Mouse (Mus musculus) c-Kit-negative CD71-positive TER-119-positive erythroid progenitor cells, embryonic 14.5 days (primary cell): ENCODE results near the gene Krtap5-4.
"Not testable (repeated sequence)": the region's sequence is repeated elsewhere in the genome, so short reads cannot be mapped to it uniquely, and the experiment has no call there.

Experiments used
- DNase-seq: peaks from one replicate; pipeline ENCODE4 v3.0.0-alpha.2; 2013; ENCODE audit warnings: low read depth, low spot score

Krtap5-4 gene

GRCm38 (mm10) chr7:142321637-142322306 is 18.4 kb downstream of the Krtap5-4 start:
- not testable (repeated sequence) for DNase-seq

DNA sequence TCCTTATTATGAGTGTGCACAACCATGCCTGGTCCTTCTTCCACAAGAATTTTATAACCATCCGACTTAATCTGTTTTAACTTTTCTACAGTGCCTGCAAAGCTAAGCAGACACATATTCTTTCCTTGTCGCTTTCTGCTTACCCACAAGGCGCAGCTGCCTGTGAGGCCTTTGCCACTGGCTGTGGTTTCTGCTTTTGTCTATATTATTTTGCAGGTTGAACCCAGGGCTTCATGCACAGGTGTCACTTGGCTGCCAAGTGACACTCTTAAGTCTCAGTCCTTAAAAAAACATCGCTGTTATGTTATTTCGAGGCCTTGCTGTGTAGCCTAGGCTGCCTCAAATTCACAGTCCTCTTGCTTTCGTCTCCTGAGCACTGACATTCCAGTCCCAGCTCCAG is 19.3 kb downstream of the Krtap5-4 start:
- no peak for DNase-seq

- DNase-seq: no peak
Observed at GRCm38 (mm10) chr7:142323396-142324117, 20.2 kb downstream of the Krtap5-4 start.

DNA sequence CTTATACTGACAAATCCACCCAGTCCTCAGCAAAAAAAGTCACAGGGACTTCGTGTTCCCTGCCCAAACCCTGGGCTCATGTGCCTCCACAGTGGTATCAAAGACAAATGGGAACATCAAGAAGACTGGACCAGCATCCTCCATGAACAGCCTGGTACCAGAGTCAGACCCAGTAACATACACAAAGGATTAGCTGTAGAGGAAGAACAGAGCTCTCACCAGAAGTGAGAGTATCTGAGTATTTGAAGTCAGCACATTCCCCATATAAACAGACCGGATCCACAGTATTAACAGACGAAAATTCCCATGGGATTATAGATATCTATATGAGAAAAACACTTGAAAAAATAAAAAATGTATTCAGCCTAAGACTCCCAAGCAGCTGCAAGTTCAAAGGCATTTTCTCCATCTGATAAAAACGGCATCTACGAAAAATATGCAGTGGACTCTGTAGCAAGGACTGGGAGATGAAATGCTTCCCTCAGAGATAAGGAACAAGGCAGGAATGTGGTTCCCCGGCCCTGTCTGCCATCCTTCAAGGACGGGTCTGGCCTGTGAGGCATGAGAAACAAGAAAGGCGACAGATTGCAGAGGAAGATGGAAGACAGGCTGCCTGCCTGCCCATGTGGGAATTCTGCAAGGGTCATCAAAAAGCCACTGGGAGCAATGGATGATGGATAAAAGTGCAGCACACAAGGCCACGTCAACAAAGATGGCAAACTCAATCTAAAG is 23.5 kb downstream of the Krtap5-4 start:
- no peak for DNase-seq

DNA sequence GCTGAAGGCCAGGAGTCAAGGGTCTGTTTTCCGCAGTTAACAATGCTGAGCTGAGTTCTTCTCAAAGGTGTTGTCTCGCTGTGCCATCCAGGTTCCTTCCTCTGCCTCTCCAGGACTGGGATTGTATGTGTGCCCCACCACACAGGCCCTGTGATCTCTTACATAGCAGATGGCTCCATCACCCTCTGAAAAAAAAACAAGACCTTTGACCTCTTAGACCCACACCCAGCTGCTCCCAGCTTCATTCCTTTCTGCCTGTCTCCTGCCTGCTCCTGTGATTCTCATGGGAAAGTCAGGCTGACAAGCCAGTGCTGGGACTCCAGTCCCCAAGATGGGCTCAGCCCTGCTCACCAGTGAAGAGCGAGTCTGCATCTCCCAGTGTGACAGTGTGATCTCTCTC is 25.2 kb downstream of the Krtap5-4 start:
- DNase-seq: no peak

GRCm38 (mm10) chr7:142330271-142330724 is 26.9 kb downstream of the Krtap5-4 start:
- DNase-seq: no peak

GRCm38 (mm10) chr7:142331281-142331680 is 27.9 kb downstream of the Krtap5-4 start:
- DNase-seq: no peak

- DNase-seq: not testable (repeated sequence)
Observed at GRCm38 (mm10) chr7:142332741-142333140, 29.4 kb downstream of the Krtap5-4 start.

DNA sequence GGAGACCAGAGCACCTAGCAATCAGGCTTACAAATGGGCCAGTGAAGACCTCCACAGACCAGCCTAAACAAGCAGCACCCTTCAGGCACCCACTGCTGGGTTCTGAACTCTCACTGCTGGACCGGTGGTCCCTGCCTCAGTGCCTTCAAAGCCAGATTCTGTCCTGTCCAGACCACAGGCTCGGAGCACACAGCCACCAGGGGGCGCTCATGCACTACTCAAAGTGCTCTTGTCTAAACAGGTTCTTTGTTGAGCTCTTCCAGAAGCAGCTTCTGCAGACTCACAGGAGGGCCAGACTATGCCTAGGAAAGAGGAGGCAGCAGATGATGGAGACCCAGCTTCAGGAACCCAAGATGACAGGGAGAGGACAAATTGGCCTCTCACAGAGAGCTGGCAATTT is 30.9 kb downstream of the Krtap5-4 start:
- peak; percentile 75 for DNase-seq

DNA sequence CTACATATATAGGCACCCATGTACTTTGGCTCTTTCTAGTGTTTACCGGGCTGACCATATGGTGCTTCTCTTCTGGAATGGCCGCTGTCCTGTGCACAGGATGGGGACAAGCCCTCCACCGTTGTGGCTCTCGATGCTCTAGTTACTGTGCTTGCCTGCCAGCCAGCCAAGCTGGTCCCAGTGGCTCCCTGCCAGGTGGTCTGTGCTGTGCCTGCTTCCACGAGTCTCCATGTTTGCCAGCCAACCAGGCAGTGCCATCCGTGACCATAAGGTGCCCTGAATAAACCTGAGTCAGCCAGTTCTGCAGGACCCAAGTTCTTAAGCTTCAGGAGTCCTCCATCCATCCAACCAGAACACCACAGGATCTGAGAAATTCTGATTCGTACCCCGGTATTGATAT is 31.8 kb downstream of the Krtap5-4 start:
- DNase-seq: no peak

- no peak for DNase-seq
Observed at GRCm38 (mm10) chr7:142340269-142340970, 37.1 kb downstream of the Krtap5-4 start.

GRCm38 (mm10) chr7:142341564-142342246 is 38.4 kb downstream of the Krtap5-4 start:
- no peak for DNase-seq

DNA sequence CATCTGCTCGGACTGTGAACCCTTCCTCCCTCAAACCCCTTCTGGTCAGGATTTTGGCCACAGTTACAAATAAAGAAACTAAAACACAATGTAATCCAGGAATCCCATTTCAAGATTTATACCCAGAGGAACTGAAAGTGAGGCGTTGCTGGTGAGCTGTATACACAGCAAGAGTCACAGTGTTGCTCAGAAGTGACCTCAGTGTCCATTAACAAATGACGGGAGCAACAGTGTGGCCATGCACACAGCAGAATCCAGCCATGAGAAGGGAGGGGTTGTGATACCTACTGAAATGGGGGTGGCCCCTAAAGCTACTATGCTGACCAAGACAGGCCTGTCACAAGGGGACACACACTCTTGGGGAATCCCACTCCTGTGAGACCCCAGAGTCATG is 38.9 kb downstream of the Krtap5-4 start:
- DNase-seq: no peak

DNA sequence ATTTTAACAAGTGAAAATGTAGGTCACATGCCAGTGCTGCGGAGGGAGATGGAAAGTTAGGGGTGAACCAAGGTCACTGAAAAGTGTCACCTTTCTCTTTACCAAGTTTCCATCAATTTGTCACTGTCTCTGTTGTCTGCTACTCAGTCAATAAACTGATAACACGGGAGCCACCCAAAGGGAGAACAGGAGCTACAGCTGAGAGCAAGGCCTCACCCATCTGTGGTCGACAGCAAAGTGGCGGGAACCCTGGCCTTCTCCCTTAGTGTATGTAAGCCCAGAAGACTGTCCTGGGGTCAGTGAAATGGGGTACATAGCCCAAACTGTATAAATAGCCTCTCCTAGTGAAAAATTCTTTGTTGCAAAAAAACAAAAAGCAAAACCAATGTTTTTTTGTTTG is 44.2 kb downstream of the Krtap5-4 start:
- no peak for DNase-seq

GRCm38 (mm10) chr7:142349308-142349961 is 46.1 kb downstream of the Krtap5-4 start:
- DNase-seq: no peak

DNA sequence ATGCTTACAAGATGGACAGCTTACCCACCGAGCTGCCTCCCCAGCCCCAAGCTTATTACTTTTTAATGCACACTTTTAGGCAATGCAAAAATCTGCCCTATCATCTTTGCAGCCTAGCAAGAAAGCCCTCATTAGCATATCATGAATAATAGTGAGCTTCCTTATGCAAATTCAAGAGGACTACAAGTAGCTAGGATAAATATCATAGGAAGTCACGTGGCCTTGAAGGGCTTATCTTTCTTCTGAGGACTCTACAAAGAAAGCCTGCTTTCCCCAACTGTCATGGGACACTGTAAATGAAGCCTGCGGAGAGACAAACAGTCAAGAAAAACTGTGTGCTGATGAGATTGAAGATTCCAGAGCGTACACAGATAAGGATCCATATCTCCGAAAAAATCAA is 48.2 kb downstream of the Krtap5-4 start:
- no peak for DNase-seq

- peak; percentile 54 for DNase-seq
Observed at GRCm38 (mm10) chr7:142353854-142354253, 50.5 kb downstream of the Krtap5-4 start.
